Mouse (Mus musculus): ENCODE measurements around the gene Trip10. TPM values are rescaled to one million over a fixed set of nuclear protein-coding genes. Genes with fewer than 3 reads are reported as not detected.

Gene Trip10
- total and polyA plus RNA-seq, 3 experiments, result 10.9 to 20.8 TPM; not detected in 1

Other genes starting within 250 kb of the Trip10 start
- not detected in 2 replicates for gene Pspn, start 249.4 kb upstream of the Trip10 start, total RNA-seq (2012; rRNA removed)
- 1 to 10 TPM in 1 of 2 experiments, not detected in 1; 1.0 TPM for gene Pspn, start 249.4 kb upstream of the Trip10 start, polyA plus RNA-seq (2012; ENCODE audit: insufficient read depth in 1 of 2, insufficient read length in 2 of 2, low read depth in 1 of 2, low replicate concordance in 2 of 2, missing spikeins in 1 of 2)
- 116 and 145 TPM in 2 replicates for gene Gtf2f1, start 238.2 kb upstream of the Trip10 start, total RNA-seq (2012; rRNA removed)
- gene Gtf2f1, start 238.2 kb upstream of the Trip10 start, polyA plus RNA-seq (2012; ENCODE audit: insufficient read depth in 1 of 2, insufficient read length in 2 of 2, low read depth in 1 of 2, low replicate concordance in 2 of 2, missing spikeins in 1 of 2), result 100 to 1,000 TPM in 1 of 2 experiments, not detected in 1; 171 TPM
- gene Gm17949, start 238.0 kb upstream of the Trip10 start, total RNA-seq (2012; rRNA removed), result 0.08 TPM in 1 of 2 replicates, not detected in the other
- gene Gm17949, start 238.0 kb upstream of the Trip10 start, polyA plus RNA-seq (2012; ENCODE audit: insufficient read depth in 1 of 2, insufficient read length in 2 of 2, low read depth in 1 of 2, low replicate concordance in 2 of 2, missing spikeins in 1 of 2), result under 1 TPM in 1 of 2 experiments, not detected in 1; 0.13 TPM
- gene Khsrp, start 217.9 kb upstream of the Trip10 start, total RNA-seq (2012; rRNA removed), result 89.3 and 104 TPM in 2 replicates
- 100 to 1,000 TPM; 125 to 157 TPM for gene Khsrp, start 217.9 kb upstream of the Trip10 start, polyA plus RNA-seq (2012; ENCODE audit: insufficient read depth in 1 of 2, insufficient read length in 2 of 2, low read depth in 1 of 2, low replicate concordance in 2 of 2, missing spikeins in 1 of 2)
- 0.08 and 0.13 TPM in 2 replicates for gene Slc25a41, start 207.8 kb upstream of the Trip10 start, total RNA-seq (2012; rRNA removed)
- gene Slc25a41, start 207.8 kb upstream of the Trip10 start, polyA plus RNA-seq (2012; ENCODE audit: insufficient read depth in 1 of 2, insufficient read length in 2 of 2, low read depth in 1 of 2, low replicate concordance in 2 of 2, missing spikeins in 1 of 2), result under 1 TPM in 1 of 2 experiments, not detected in 1; 0.15 TPM
- gene Crb3, start 190.3 kb upstream of the Trip10 start, total RNA-seq (2012; rRNA removed), result not detected in 2 replicates
- under 1 TPM in 1 of 2 experiments, not detected in 1; 0.19 TPM for gene Crb3, start 190.3 kb upstream of the Trip10 start, polyA plus RNA-seq (2012; ENCODE audit: insufficient read depth in 1 of 2, insufficient read length in 2 of 2, low read depth in 1 of 2, low replicate concordance in 2 of 2, missing spikeins in 1 of 2)
- 4.9 and 5.9 TPM in 2 replicates for gene Slc25a23, start 189.6 kb upstream of the Trip10 start, total RNA-seq (2012; rRNA removed)
- 10 to 100 TPM in 1 of 2 experiments, not detected in 1; 60.8 TPM for gene Slc25a23, start 189.6 kb upstream of the Trip10 start, polyA plus RNA-seq (2012; ENCODE audit: insufficient read depth in 1 of 2, insufficient read length in 2 of 2, low read depth in 1 of 2, low replicate concordance in 2 of 2, missing spikeins in 1 of 2)
- 3.2 and 3.8 TPM in 2 replicates for gene Dennd1c, start 170.9 kb upstream of the Trip10 start, total RNA-seq (2012; rRNA removed)
- gene Dennd1c, start 170.9 kb upstream of the Trip10 start, polyA plus RNA-seq (2012; ENCODE audit: insufficient read depth in 1 of 2, insufficient read length in 2 of 2, low read depth in 1 of 2, low replicate concordance in 2 of 2, missing spikeins in 1 of 2), result 10 to 100 TPM in 1 of 2 experiments, not detected in 1; 20.7 TPM
- 0.35 and 0.62 TPM in 2 replicates for gene Tubb4a, start 161.7 kb upstream of the Trip10 start, total RNA-seq (2012; rRNA removed)
- gene Tubb4a, start 161.7 kb upstream of the Trip10 start, polyA plus RNA-seq (2012; ENCODE audit: insufficient read depth in 1 of 2, insufficient read length in 2 of 2, low read depth in 1 of 2, low replicate concordance in 2 of 2, missing spikeins in 1 of 2), result 1 to 10 TPM in 1 of 2 experiments, not detected in 1; 6.4 TPM
- gene Tnfsf9, start 144.1 kb upstream of the Trip10 start, total RNA-seq (2012; rRNA removed), result 2.0 and 2.5 TPM in 2 replicates
- 1 to 10 TPM in 1 of 2 experiments, not detected in 1; 3.4 TPM for gene Tnfsf9, start 144.1 kb upstream of the Trip10 start, polyA plus RNA-seq (2012; ENCODE audit: insufficient read depth in 1 of 2, insufficient read length in 2 of 2, low read depth in 1 of 2, low replicate concordance in 2 of 2, missing spikeins in 1 of 2)
- not detected in 2 replicates for gene Cd70, start 99.7 kb upstream of the Trip10 start, total RNA-seq (2012; rRNA removed)
- not detected for gene Cd70, start 99.7 kb upstream of the Trip10 start, polyA plus RNA-seq (2012; ENCODE audit: insufficient read depth in 1 of 2, insufficient read length in 2 of 2, low read depth in 1 of 2, low replicate concordance in 2 of 2, missing spikeins in 1 of 2)
- gene Tnfsf14, start 55.3 kb upstream of the Trip10 start, total RNA-seq (2012; rRNA removed), result not detected in 2 replicates
- gene Tnfsf14, start 55.3 kb upstream of the Trip10 start, polyA plus RNA-seq (2012; ENCODE audit: insufficient read depth in 1 of 2, insufficient read length in 2 of 2, low read depth in 1 of 2, low replicate concordance in 2 of 2, missing spikeins in 1 of 2), result not detected
- 0.35 and 0.59 TPM in 2 replicates for gene C3, start 21.3 kb upstream of the Trip10 start, total RNA-seq (2012; rRNA removed)
- 1 to 10 TPM in 1 of 2 experiments, not detected in 1; 3.2 TPM for gene C3, start 21.3 kb upstream of the Trip10 start, polyA plus RNA-seq (2012; ENCODE audit: insufficient read depth in 1 of 2, insufficient read length in 2 of 2, low read depth in 1 of 2, low replicate concordance in 2 of 2, missing spikeins in 1 of 2)
- 21.8 and 22.1 TPM in 2 replicates for gene Gpr108, start 1.0 kb upstream of the Trip10 start, total RNA-seq (2012; rRNA removed)
- 10 to 100 TPM in 1 of 2 experiments, not detected in 1; 35.9 TPM for gene Gpr108, start 1.0 kb upstream of the Trip10 start, polyA plus RNA-seq (2012; ENCODE audit: insufficient read depth in 1 of 2, insufficient read length in 2 of 2, low read depth in 1 of 2, low replicate concordance in 2 of 2, missing spikeins in 1 of 2)
- gene Vav1, start 29.6 kb downstream of the Trip10 start, total RNA-seq (2012; rRNA removed), result 81.8 and 86.7 TPM in 2 replicates
- 10 to 100 TPM in 1 of 2 experiments, not detected in 1; 99.6 TPM for gene Vav1, start 29.6 kb downstream of the Trip10 start, polyA plus RNA-seq (2012; ENCODE audit: insufficient read depth in 1 of 2, insufficient read length in 2 of 2, low read depth in 1 of 2, low replicate concordance in 2 of 2, missing spikeins in 1 of 2)
- not detected in 2 replicates for gene Adgre1, start 109.2 kb downstream of the Trip10 start, total RNA-seq (2012; rRNA removed)
- not detected for gene Adgre1, start 109.2 kb downstream of the Trip10 start, polyA plus RNA-seq (2012; ENCODE audit: insufficient read depth in 1 of 2, insufficient read length in 2 of 2, low read depth in 1 of 2, low replicate concordance in 2 of 2, missing spikeins in 1 of 2)

Measured in MEL (cell line).